Mouse (Mus musculus) T-cell, adult 66 days (primary cell): ENCODE data around the gene Vps37d. TPM values are rescaled to one million over a fixed set of nuclear protein-coding genes. Genes with fewer than 3 reads are reported as not detected.

Experiments used
- total RNA-seq, 2 experiments: library from RNA; stranded (reverse); gene quantifications; 3 replicates in 1 of 2; 4 replicates in 1 of 2; pipeline ENCODE4 v1.2.4; 2023

Gene Vps37d
- total RNA-seq, result not detected

GRCm38 (mm10) chr5:135077564-135078481 lies at the start of gene Vps37d:
Gene Vps37d, minus strand, starts transcription at chr5:135078266.

GRCm38 (mm10) chr5:135089653-135090052 lies 11.6 kb upstream of the Vps37d start, which contains the start of gene Mlxipl:
Gene Mlxipl, plus strand, starts transcription at chr5:135089890.

GRCm38 (mm10) chr5:135064909-135065446 lies 13.1 kb downstream of the Vps37d start, which contains the start of gene Bud23:
Gene Bud23, minus strand, starts transcription at chr5:135064959.

GRCm38 (mm10) chr5:135063629-135064381 lies 14.3 kb downstream of the Vps37d start, which contains the start of gene Dnajc30:
Gene Dnajc30, plus strand, starts transcription at chr5:135064202.

GRCm38 (mm10) chr5:135023344-135024173 lies 54.5 kb downstream of the Vps37d start, which contains the start of gene Stx1a:
Gene Stx1a, plus strand, starts transcription at chr5:135023482.

Other genes starting within 250 kb of the Vps37d start
- not detected for gene Tmem270, start 171.5 kb downstream of the Vps37d start, total RNA-seq
- not detected for gene Cldn13, start 162.7 kb downstream of the Vps37d start, total RNA-seq
- 10 to 100 TPM; 11.7 to 15.9 TPM for gene Mettl27, start 145.9 kb downstream of the Vps37d start, total RNA-seq
- not detected for gene Cldn4, start 131.3 kb downstream of the Vps37d start, total RNA-seq
- not detected for gene Cldn3, start 92.1 kb downstream of the Vps37d start, total RNA-seq
- 10 to 100 TPM; 43.8 to 44.2 TPM for gene Abhd11, start 69.1 kb downstream of the Vps37d start, total RNA-seq
- gene Stx1a, start 54.8 kb downstream of the Vps37d start, total RNA-seq, result 10 to 100 TPM; 51.3 to 55.9 TPM
- 10 to 100 TPM; 17.7 to 19.5 TPM for gene Dnajc30, start 14.1 kb downstream of the Vps37d start, total RNA-seq
- 10 to 100 TPM; 67.9 to 86.3 TPM for gene Bud23, start 13.3 kb downstream of the Vps37d start, total RNA-seq
- gene Mlxipl, start 11.6 kb upstream of the Vps37d start, total RNA-seq, result under 1 TPM in 1 of 2 experiments, not detected in 1; 0.35 TPM
- gene Tbl2, start 71.4 kb upstream of the Vps37d start, total RNA-seq, result 10 to 100 TPM; 16.9 to 20.9 TPM
- gene Bcl7b, start 90.0 kb upstream of the Vps37d start, total RNA-seq, result 10 to 100 TPM; 60.6 to 66.6 TPM
- 100 to 1,000 TPM; 110 to 113 TPM for gene Baz1b, start 109.0 kb upstream of the Vps37d start, total RNA-seq
- under 1 TPM in 1 of 2 experiments, not detected in 1; 0.23 TPM for gene Fzd9, start 173.0 kb upstream of the Vps37d start, total RNA-seq